Mouse (Mus musculus) spleen, postnatal 36 days (tissue): ENCODE results near the gene 1110032F04Rik.

Source experiments
- DNase-seq, 2 experiments: peaks; one replicate each; pipeline ENCODE4 v3.0.0; 2022; ENCODE audit warnings: low spot score in 2 of 2, mixed read lengths in 1 of 2

Gene 1110032F04Rik

DNA sequence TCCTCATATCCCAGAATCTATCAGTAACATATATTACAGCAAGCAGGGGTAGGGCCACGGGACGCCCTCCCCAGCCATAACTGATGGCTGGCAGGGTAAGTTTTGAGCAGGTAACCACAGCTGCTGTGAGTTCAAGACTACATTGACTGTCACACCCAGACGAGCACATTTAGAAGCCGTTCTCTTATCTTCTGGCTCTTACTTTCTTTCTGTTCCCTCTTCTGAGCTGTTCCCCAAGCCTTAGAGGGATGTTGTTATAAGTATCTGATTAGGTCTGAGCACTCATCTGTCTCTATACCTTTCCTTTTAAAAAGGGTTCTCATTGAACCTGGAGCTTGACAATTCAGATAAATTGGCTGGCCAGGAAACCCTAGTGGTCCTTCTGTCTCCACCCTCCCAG, 38.1 kb downstream of the 1110032F04Rik start:
- no peak for DNase-seq
